Mouse (Mus musculus) heart, postnatal 36 days (tissue): ENCODE measurements around the gene Tgfbr1. TPM values are rescaled to one million over a fixed set of nuclear protein-coding genes. Genes with fewer than 3 reads are reported as not detected.
A peak's percentile ranks its signal among the peaks of the same experiment; 100 is the strongest.

ENCODE experiments used
- DNase-seq, 2 experiments: peaks; one replicate each; pipeline ENCODE4 v3.0.0; 2021 to 2022
- intact Hi-C: fragments of 180-260 bp; cut with DNase I; formaldehyde crosslinking; loops from one replicate; pipeline ENCODE4 v1.15.1; 2025
- total RNA-seq, 2 experiments: library from RNA; stranded (reverse); gene quantifications; 2 replicates each; pipeline ENCODE4 v1.2.3; 2021

Gene Tgfbr1
- total RNA-seq, 2 experiments from 2014 or later: 16.2 to 18.7 TPM

GRCm38 (mm10) chr4:47417871-47418270 is 64.8 kb downstream of the Tgfbr1 start:
- intact Hi-C loops: no loop called here
- no peak for DNase-seq

DNA sequence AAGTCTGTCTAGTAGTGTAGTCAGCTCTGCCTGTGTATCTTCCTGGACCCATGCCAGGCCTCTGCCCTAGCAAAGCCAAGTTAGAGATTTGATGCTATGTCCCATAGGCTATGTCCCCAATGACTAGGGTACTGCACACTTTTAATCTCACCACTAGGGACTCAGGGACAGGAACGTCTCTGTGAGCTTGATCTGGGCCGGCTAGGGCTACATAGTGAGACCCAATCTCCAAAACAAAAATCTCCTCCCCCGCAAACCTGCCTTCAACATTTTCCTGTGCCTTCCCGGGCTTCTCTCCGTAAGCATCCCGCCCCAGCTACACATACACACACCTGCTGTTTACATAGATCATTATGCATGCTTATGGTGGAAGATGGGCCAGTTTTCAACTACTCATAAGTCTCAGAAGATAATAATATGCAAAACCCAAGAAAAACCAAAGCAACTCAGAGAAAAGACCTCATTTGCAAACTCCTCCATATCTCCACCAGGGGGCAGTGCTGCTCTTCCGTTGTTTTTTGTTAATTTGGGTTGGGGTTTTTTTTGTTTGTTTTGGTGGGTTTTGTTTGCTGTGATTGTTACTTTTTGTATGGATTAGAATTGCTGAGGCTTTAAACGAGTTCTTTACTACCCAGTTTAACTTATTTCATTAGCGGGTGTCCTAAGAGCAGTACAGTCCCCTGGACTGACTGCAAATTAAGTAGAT is 66.4 kb downstream of the Tgfbr1 start:
- DNase-seq: no peak
- intact Hi-C loops: no loop called here

- intact Hi-C loops: loop anchor here (2.0 kb wide), 1 partner anchor 961 kb away; no protein-coding TSS in a partner anchor
- no peak for DNase-seq
Measured at GRCm38 (mm10) chr4:47420191-47420590, 67.2 kb downstream of the Tgfbr1 start.

- DNase-seq: no peak
- intact Hi-C loops: no loop called here
Measured at GRCm38 (mm10) chr4:47422194-47422593, 69.2 kb downstream of the Tgfbr1 start.

DNA sequence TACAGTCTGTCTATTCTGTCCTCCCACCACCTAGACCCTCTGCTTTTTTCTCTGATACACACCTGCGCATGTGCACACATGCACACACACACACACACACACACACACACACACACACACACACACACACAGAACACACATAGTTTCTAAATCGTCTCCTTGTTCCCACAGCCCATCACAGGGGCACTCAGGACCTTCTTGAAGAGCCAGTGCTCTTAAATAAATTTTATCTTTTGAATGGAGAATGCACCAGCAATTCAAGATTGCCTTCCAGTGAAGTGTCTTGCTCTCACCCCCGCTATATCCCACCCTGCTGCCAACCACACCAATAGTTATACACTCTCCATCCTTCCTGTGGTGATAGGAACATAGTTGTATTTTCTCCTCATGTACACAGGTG is 69.9 kb downstream of the Tgfbr1 start:
- DNase-seq: no peak
- intact Hi-C loops: no loop called here

DNA sequence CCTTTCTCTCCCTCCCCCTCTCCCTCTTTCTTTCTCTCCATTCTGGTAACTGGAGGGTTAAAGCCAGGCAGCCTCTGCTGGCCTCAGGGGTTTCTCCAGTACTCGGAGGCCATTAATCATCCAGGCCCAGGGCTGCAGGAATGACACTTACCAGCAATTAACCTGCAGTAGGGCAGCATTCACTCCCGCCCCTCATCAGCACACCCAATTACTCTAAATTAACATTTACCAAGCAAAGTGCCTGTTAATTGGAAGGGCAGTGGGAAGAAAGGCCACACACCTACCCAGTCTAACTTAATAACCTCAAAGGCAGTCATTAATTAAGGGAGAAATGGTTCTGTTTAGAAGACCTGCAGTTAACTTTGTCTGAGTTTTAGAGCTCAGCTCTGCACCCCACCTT is 71.4 kb downstream of the Tgfbr1 start:
- intact Hi-C loops: no loop called here
- DNase-seq: no peak

DNA sequence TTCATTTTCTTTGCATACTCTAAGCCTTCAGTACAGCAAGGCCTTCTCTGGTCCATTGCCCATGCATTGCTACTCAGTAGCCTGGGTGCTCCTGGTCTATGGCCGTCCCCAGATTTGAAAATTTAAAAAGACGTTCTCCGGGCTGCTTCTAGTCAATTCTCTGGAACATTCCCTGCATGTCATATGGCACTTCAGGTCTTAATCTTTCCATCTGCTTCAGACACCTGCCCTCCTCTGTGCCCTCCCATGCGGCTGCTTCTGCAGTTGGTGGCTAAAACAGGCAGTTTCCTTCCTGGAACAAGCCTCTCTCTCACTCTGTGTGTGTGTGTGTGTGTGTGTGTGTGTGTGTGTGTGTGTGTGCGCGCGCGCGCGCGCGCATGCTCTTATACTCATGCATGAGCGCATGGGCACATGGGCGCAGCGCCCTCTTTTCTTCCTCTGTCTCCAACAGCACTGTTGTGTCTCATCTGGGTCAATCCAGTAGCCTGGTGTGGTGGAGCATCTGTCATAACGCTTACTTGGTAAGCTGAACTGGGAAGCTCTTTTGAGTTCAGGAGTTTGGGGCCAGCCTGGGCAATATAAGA is 72.3 kb downstream of the Tgfbr1 start:
- intact Hi-C loops: no loop called here
- no peak for DNase-seq

DNA sequence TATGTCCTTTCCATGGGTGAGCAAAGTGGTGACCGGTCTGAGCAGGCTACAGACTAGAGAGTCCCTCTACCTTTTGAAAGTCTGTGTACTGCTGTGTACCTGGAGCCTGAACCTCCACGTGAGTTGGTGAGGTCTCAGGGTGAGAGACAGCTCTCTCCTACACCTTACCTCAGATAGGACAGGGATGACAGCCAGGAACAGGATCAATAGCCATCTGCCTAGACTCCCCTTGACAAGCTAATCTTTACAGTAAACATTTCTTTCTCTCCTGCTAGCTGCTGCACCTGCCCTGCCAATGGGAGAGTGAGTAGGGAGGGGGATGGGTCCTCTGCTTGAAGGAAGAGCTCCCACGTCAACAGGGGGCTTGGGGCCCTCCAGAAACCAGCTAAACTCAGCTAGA is 74.6 kb downstream of the Tgfbr1 start:
- intact Hi-C loops: no loop called here
- no peak for DNase-seq

- intact Hi-C loops: loop anchor here (10.0 kb wide), 2 partner anchors 164 to 974 kb away; no protein-coding TSS in a partner anchor
- DNase-seq: no peak
Measured at GRCm38 (mm10) chr4:47430557-47430956, 77.5 kb downstream of the Tgfbr1 start.

- no peak for DNase-seq
- intact Hi-C loops: loop anchor here (10.0 kb wide), 2 partner anchors 164 to 974 kb away; no protein-coding TSS in a partner anchor
Measured at GRCm38 (mm10) chr4:47431081-47431480, 78.1 kb downstream of the Tgfbr1 start.

DNA sequence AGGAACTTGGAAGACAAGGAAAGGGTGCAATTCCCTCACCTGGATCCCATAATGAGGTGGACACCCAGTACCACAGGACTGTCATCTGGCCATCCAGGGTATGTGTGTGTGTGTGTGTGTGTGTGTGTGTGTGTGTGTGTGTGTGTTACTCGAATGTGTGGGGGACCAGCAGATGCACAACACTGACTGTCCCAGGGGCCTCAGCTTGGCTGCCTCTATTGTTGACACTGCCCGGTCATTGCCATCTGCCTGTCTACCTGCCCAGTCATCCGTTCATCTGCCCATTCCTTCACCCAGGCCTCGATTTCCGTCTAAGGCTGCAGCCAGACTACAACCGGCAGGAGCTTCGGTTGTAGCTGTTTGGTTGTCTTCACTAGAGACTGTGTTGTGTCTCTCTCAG is 79.7 kb downstream of the Tgfbr1 start:
- DNase-seq: no peak
- intact Hi-C loops: loop anchor here (10.0 kb wide), 2 partner anchors 162 to 972 kb away; no protein-coding TSS in a partner anchor

DNA sequence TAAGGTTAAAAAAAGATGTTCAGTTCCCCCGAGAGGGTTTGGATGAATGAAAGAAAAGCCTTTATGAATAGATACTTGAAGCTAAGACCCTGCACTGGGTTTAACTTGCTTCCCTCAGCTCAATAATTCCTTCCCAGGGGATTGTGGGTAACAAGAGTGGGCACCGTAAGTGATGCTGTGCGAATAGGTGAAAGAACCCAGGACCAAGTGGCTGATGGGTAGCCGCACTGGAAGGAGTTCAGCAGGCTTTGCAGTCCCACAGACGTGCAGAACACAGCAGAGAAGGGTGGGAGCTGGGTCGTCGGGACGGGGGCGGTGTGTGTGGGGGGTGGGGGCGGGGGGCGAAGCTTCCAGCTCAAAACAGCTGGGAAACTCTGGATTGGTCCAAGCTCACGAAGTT is 82.1 kb downstream of the Tgfbr1 start:
- DNase-seq: no peak
- intact Hi-C loops: loop anchor here (5.0 to 10.0 kb wide), 3 partner anchors 67 to 970 kb away; no protein-coding TSS in a partner anchor

DNA sequence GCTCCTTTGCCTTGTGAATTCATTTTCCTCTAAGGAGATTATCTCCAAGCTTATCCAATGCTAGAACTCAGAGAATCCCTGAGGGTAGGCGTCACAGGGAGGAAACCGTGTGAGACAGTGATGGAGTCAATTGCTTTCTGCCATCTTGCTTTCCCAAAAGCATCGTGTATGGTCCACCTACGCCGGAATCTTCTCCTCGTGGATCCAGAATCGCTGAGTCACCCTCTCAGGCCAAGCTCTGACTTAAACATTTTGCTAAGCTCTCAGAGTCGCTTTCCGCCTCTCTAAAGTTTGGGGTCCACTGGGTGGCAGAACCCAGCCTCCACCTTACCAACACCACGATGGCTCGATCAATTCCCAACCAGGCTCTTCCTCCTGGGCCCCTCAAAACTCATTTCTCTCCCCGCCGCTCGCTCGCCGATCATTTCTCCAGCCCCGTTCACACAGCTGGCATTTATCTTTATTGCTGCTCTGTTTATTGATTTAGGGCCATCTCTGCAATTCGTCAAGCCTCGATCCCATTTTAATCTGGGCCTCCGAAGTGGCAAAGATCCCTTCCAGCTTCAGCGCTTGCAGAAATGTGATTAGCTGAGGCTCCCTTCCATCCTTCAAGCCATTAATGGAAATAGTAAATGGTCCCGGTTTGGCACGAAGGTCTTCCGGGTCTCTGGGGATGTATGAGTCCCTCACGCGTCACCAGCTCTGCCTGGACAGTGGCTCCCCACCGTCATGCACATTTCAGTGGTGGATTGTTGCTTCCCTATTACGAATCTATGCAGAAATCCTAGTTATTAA is 82.7 kb downstream of the Tgfbr1 start:
- no peak for DNase-seq
- intact Hi-C loops: loop anchor here (5.0 to 10.0 kb wide), 3 partner anchors 67 to 969 kb away; no protein-coding TSS in a partner anchor

DNA sequence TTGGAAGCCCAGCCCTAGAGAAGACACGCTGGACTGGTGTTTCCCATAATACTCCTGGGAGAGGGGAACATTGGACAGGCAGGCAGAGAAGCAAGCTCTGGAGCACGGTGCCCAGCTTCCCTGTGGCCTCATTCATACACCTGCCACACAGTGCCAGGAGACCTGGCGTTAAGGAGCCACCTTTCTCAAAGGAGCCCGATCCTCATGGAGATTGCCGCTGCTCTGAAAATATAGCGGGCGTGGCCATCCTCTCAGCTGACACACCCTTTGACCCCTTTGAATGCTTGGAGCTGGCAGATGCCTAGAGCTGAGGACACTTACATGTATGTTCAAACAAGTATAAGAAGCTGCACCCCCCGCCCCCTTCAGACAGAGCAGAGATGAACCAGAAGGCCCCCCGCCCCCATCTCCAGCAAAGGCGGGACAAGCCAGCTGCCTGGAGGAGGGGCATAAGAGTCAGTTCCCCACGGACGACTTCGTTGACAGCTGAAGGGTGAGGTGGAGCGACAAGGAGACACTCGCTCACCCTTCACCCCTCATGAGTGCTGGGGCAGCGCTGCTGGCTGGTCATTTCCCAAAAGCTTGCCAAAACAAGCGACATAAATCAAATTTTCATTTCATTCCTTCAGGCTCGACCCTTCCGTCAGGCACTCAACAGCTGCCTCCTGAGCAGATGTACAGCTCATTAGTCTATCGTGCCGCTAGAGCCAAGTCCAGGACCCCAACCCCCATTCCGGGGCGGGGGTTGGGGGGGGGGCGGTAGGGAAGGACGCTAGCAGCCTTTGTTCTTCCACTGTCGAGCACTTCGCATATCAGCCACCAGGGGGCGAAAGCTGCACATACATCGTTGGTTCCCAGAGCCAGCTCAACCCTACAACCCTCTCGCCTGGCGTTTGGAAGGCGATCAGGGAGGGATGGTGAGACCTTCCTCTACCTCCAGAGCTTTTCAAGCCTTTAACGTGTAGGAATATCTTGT is 84.6 kb downstream of the Tgfbr1 start:
- DNase-seq: peak; percentile 79 to 85
- intact Hi-C loops: loop anchor here (5.0 to 10.0 kb wide), 3 partner anchors 65 to 967 kb away; no protein-coding TSS in a partner anchor

DNA sequence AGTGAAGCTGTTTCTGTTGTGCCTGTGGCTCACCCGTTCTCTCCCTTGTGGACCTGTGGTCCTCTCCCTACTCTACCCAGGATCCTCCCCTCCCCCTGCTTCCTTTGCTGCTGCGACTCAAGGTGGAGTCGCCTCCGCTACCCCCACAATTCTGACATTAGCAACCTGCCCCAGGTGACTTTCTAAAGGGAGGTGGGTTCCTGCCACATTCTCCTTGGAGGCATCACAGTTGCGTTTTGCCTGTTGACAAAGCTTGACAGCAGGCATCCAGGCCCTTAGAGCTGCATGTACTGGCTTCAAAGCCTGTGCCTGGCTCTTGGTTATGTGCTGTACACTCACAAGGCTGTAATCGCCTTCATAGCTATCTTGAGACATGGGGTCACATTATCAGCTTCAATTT is 85.9 kb downstream of the Tgfbr1 start:
- no peak for DNase-seq
- intact Hi-C loops: loop anchor here (5.0 to 10.0 kb wide), 3 partner anchors 63 to 966 kb away; no protein-coding TSS in a partner anchor

GRCm38 (mm10) chr4:47440951-47441350 is 87.9 kb downstream of the Tgfbr1 start:
- intact Hi-C loops: no loop called here
- no peak for DNase-seq

DNA sequence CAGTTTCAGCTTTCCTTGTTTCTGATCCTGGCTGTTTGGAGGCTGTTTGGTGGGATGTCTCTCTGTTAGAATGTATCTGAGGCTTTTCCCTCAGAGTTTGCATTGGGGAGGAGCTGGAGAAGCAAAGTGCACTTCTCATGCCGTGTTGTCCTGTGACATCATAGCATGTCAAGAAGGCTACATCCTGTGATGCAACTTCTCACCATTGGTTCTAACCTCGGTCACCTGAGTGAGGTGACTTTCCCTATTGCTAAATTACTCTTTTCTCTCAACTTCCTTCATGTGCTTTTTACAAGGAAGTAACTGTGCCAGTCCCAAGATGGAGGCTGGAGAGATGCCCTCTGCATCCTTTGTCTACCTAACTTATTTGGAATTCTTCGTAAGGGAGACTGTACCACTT is 95.5 kb downstream of the Tgfbr1 start:
- no peak for DNase-seq
- intact Hi-C loops: no loop called here

GRCm38 (mm10) chr4:47449116-47449515 is 96.1 kb downstream of the Tgfbr1 start:
- no peak for DNase-seq
- intact Hi-C loops: no loop called here

GRCm38 (mm10) chr4:47449586-47450522 is 96.8 kb downstream of the Tgfbr1 start:
- intact Hi-C loops: no loop called here

More at GRCm38 (mm10) chr4:47449586-47450522, 96.8 kb downstream of the Tgfbr1 start:
- no peak for DNase-seq
